Mouse (Mus musculus): ENCODE data around the gene Galntl5. TPM values are rescaled to one million over a fixed set of nuclear protein-coding genes. Genes with fewer than 3 reads are reported as not detected.
"Not testable (repeated sequence)": the region's sequence is repeated elsewhere in the genome, so short reads cannot be mapped to it uniquely, and the experiment has no call there.

The Galntl5 gene
- total RNA-seq, 2 experiments from 2014 or later: not detected

DNA sequence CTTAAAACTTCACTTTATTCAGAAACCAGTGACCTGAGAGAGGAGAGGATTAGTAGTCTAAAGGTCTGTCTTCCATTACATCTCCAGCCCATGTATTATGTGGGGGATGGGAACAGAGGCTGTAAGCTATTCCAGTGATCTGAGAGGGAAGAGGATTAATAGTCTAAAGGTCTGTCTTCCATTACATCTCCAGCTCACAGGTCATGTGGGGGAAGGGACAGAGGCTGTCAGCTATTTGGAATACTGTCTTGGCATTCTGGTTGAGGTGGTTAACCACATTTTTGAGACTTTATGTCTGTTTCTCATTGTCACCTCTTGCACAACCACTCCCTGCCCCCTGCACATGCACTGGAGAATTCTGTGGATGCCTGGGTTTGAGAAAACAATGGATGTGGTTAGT is 6.5 kb downstream of the Galntl5 start:
- ATAC-seq (replicated peaks; ENCODE audit: low FRiP score, low TSS enrichment, poor library complexity, severe bottlenecking): no peak

GRCm38 (mm10) chr5:25188802-25189201 is 7.5 kb downstream of the Galntl5 start:
- no peak for ATAC-seq (replicated peaks; ENCODE audit: low FRiP score, low TSS enrichment, poor library complexity, severe bottlenecking)

- no peak for ATAC-seq (replicated peaks; ENCODE audit: low FRiP score, low TSS enrichment, poor library complexity, severe bottlenecking)
These were observed 9.3 kb downstream of the Galntl5 start for GRCm38 (mm10) chr5:25190521-25190920.

GRCm38 (mm10) chr5:25211872-25212271 is 30.6 kb downstream of the Galntl5 start:
- no peak for ATAC-seq (replicated peaks; ENCODE audit: low FRiP score, low TSS enrichment, poor library complexity, severe bottlenecking)

DNA sequence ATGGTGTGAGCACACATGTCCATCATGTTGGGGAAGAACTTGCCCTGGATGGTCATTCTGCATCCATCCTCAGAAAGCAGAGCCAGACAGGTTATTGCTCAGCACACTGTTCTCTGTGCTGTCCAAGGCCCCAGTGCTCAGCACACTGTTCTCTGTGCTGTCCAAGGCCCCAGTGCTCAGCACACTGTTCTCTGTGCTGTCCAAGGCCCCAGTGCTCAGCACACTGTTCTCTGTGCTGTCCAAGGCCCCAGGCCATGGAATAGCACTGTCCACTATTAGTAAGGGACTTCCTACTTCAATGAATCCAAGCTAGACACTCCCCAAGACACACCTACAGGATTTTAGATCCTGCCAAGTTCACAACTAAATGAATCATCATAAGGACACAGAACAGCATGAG is 32.0 kb downstream of the Galntl5 start:
- not testable (repeated sequence) for ATAC-seq (replicated peaks; ENCODE audit: low FRiP score, low TSS enrichment, poor library complexity, severe bottlenecking)

DNA sequence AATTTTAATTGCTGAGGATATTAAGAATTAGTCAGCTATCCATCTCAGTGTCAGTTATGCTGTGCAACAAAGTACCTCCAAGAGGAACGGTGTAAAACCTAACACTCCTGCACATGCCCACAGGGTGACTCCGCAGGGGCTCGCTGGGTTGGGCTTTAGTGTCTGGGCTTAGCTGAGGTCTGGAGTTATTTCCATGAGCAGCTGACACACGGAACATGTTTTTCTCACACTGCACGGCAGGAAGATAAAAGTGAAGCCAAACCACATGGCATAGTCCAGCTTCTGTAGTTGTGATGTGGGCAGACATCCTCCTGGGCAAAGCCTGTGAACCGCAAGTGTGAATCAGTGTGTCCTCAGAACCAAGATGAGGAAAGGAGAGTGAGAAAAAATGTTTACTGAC is 33.7 kb downstream of the Galntl5 start:
- no peak for ATAC-seq (replicated peaks; ENCODE audit: low FRiP score, low TSS enrichment, poor library complexity, severe bottlenecking)

DNA sequence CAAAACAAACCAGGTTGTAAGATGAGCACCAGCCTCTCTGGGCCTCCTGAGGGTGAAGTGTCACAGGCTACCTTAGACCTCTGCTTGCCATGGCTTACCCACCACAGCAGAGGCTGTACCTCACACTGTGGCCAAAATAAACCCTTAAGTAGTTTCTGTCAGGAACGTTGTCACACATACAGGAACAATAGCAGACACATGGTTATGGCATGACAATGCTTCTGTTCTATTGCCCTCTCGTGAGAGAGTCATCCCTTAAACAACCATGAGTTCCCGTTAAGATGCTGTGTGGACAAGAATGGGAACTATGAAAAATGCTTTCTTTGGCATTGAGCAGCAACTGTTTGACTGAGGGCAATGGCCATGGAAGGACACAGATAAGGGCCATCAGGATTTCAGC is 40.3 kb downstream of the Galntl5 start, which contains the start of gene Galnt11:
Gene Galnt11 (plus strand): TSS at position 301 of the 400 bp plus-strand sequence.
- ATAC-seq (replicated peaks; ENCODE audit: low FRiP score, low TSS enrichment, poor library complexity, severe bottlenecking): no peak

- peak; percentile 96 for ATAC-seq (replicated peaks; ENCODE audit: low FRiP score, low TSS enrichment, poor library complexity, severe bottlenecking)
These were observed 41.8 kb downstream of the Galntl5 start, which contains the start of gene E130116L18Rik for GRCm38 (mm10) chr5:25222752-25223702. Gene E130116L18Rik, minus strand, starts transcription at chr5:25223153.

GRCm38 (mm10) chr5:25224377-25224776 is 43.1 kb downstream of the Galntl5 start:
- ATAC-seq (replicated peaks; ENCODE audit: low FRiP score, low TSS enrichment, poor library complexity, severe bottlenecking): not testable (repeated sequence)

GRCm38 (mm10) chr5:25243101-25243500 is 61.8 kb downstream of the Galntl5 start:
- ATAC-seq (replicated peaks; ENCODE audit: low FRiP score, low TSS enrichment, poor library complexity, severe bottlenecking): no peak

DNA sequence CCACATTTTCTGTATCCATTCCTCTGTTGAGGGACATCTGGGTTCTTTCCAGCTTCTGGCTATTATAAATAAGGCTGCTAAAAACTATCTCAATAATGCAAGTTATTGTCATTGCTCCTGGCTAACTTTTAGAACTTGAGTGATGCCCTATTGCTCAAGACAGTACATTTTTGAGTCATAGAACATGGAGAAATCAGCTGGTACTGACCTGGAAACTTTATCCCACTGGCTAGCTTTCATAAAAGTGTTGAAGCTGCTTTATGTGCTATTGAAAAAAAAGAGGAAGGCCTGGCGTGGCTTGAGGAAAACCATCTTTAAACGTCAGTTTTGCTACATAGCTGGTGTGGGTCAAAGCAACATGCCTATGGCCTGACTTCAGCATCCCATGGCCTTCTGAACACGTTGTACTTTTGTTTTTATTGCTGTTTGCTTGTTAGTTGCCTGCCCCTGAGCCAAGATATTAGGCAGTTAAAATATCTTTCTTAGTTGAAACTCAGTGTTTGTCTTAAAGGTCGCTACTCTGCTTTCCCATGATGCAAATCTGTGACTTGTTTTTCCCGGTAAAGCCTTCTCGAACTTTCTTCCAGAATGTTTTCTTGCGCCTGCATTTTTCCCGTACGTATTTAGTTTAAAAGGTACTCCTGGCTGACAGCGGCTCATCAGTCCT is 64.7 kb downstream of the Galntl5 start:
- ATAC-seq (replicated peaks; ENCODE audit: low FRiP score, low TSS enrichment, poor library complexity, severe bottlenecking): no peak

GRCm38 (mm10) chr5:25246473-25246865 is 65.2 kb downstream of the Galntl5 start:
- no peak for ATAC-seq (replicated peaks; ENCODE audit: low FRiP score, low TSS enrichment, poor library complexity, severe bottlenecking)

DNA sequence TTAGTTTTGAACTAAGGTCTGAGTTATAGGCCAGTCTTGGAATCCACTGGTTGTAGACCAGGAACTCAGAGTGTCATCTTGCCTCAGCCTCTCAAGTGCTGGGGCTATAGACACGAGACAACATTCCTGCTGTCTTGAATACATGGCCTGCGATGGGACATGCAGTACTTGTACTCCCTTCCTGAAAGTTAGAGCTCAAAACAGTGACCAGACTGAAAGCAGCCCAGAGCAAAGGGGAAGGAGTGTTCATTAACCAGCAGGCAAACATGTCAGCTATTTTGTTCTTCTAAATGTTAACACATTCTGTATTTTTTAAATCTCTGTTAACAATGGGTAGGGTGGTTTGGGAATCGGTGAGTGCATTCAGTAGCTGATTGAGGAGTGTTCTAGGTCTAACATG is 65.8 kb downstream of the Galntl5 start:
- no peak for ATAC-seq (replicated peaks; ENCODE audit: low FRiP score, low TSS enrichment, poor library complexity, severe bottlenecking)

GRCm38 (mm10) chr5:25252423-25252822 is 71.2 kb downstream of the Galntl5 start:
- no peak for ATAC-seq (replicated peaks; ENCODE audit: low FRiP score, low TSS enrichment, poor library complexity, severe bottlenecking)

- no peak for ATAC-seq (replicated peaks; ENCODE audit: low FRiP score, low TSS enrichment, poor library complexity, severe bottlenecking)
These were observed 71.7 kb downstream of the Galntl5 start for GRCm38 (mm10) chr5:25252825-25253544.

DNA sequence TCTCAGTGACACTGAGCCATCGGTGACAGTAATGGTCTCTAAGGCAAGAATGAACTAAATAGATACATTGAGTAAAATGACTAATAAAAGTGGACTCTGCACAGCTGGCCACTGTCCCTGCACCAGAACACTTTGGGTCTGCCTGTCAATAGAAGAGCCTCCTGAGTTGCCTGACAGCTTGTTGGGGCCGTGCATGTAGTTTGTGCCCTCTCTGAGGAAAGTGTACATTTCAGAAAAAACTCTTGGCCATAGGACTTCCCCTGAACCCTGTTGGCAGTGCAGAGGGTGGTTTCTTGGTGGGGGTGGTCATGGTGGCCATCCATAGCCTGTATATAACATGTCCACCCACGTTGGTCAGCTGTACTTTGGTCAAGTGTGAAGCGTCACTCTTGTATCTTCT is 73.2 kb downstream of the Galntl5 start:
- ATAC-seq (replicated peaks; ENCODE audit: low FRiP score, low TSS enrichment, poor library complexity, severe bottlenecking): no peak

GRCm38 (mm10) chr5:25256686-25257085 is 75.4 kb downstream of the Galntl5 start:
- ATAC-seq (replicated peaks; ENCODE audit: low FRiP score, low TSS enrichment, poor library complexity, severe bottlenecking): no peak

- no peak for ATAC-seq (replicated peaks; ENCODE audit: low FRiP score, low TSS enrichment, poor library complexity, severe bottlenecking)
These were observed 80.2 kb downstream of the Galntl5 start for GRCm38 (mm10) chr5:25261452-25261851.

DNA sequence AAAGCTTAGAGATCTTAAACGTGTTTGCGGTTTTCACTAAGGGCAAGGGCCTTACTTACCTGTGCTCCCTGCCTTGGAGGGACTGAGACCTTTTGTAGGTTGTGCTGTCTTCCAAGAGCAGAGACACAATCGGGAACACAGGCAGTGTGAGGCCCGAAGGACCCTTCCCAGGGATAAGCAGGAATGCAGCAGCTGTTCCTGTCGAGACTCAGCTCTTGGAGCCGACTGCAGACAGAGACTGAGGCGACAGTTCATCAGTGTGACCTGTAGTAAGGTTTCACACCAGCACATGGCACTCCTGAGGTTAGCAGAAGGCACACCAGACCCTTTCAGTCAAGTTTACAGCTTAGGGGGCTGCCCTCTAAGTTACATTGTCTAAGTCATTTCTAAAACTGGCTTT is 81.0 kb downstream of the Galntl5 start:
- no peak for ATAC-seq (replicated peaks; ENCODE audit: low FRiP score, low TSS enrichment, poor library complexity, severe bottlenecking)
